Mouse (Mus musculus): Measurements from ENCODE around the gene Enpp1. TPM values are rescaled to one million over a fixed set of nuclear protein-coding genes. Genes with fewer than 3 reads are reported as not detected.

The Enpp1 gene
- total RNA-seq, 2 experiments from 2014 or later, result 3.2 to 4.0 TPM

DNA sequence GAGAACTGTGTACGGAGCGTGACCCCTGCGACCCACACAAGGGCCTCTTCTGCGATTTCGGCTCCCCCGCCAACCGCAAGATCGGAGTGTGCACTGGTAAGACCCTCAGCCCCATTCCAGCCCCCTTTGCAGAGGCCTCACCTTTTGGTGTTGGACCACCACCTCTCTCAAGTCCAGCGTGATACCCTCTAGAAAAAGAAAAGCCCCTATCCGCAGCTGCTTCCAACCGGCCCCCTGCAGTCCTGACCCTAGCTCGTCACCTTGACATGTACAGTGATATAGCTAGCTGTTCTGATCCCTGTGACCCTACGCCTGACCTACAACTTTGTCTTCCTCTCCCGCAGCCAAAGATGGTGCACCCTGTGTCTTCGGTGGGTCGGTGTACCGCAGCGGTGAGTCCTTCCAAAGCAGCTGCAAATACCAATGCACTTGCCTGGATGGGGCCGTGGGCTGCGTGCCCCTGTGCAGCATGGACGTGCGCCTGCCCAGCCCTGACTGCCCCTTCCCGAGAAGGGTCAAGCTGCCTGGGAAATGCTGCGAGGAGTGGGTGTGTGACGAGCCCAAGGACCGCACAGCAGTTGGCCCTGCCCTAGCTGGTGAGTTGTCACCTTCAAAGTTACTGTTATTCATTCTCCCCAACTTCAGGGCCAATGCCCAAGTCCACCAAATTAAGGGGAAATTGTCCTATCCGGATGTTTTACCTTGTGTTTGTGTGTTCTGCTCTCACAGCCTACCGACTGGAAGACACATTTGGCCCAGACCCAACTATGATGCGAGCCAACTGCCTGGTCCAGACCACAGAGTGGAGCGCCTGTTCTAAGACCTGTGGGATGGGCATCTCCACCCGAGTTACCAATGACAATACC lies 115.7 kb downstream of the Enpp1 start:
- DNase-seq, result peak in 1 of 2 experiments; percentile 5

DNA sequence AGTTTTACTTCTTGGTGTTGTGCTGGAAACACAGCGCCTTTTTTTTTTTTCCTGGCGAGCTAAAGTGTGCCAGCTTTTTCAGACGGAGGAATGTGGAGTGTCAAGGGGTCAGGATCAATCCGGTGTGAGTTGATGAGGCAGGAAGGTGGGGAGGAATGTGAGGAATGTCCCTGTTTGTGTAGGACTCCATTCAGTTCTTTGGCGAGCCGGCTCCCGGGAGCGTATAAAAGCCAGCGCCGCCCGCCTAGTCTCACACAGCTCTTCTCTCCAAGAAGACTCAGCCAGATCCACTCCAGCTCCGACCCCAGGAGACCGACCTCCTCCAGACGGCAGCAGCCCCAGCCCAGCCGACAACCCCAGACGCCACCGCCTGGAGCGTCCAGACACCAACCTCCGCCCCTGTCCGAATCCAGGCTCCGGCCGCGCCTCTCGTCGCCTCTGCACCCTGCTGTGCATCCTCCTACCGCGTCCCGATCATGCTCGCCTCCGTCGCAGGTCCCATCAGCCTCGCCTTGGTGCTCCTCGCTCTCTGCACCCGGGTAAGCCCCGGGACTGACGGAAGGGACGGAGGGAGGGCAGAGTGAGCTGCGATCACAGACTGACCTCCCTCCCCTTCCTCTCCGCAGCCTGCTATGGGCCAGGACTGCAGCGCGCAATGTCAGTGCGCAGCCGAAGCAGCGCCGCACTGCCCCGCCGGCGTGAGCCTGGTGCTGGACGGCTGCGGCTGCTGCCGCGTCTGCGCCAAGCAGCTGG lies 116.5 kb downstream of the Enpp1 start, which contains the start of gene Ccn2:
TSS of gene Ccn2 (plus strand) at position 193 of the 753 bp plus-strand sequence.
- peak; percentile 25 to 27 for DNase-seq

DNA sequence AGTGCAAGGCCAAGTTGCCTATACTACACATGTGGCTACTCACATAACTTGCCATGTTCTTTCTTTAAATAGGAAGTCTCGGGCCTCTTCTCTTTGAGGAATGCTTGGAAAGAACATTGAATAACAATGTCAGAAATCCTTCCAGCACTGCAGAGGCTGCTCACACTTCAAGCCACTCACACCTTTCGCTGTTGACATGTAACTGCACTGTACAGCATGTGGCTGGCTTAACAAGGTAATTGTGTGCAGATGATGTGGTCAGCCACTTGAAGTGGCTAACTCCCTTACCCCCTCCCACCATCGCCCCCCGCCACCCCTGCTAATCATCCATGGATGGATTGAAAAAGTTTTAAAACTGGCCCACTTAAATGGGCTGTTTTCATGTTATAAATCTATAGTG lies 118.4 kb downstream of the Enpp1 start:
- no peak for DNase-seq

DNA sequence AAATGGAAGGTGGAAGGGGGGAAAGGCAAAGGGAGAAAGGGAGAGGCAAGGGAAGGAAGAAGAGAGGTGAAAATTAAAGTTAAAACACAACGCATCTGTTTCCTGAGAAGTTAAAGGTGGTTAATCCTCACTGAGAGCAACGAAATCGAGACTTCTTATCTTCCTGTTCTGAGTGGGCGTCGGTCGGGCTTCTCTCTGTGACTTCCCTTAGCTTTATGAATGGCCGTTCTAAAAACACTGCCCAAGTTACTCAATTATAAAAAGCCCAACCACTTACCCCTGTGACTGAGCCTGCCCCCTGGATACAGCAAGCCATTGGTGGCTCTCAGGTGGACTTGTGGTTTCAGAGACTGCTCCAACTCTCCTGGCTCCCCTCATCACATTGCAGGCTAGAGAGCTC lies 119.0 kb downstream of the Enpp1 start:
- DNase-seq, result no peak

DNA sequence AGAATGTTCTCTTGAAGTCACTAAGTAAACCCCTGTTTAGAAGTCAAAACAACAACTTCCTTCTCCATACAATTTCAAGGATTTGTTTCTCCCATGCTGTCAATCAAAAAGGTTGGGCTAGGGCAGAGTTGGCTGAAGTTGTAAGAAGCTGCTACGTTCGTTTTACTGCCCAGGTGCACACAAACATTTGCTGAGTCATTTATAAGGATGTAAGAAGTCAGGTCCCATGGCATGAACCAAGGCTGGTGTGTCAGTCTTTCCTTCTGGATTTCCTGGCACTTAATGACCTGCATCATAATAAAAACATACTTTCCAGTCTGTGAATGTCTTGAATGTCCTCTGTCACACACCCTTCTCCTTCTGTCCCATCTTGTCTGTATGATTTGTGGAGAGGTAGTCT lies 119.6 kb downstream of the Enpp1 start:
- DNase-seq, result no peak

DNA sequence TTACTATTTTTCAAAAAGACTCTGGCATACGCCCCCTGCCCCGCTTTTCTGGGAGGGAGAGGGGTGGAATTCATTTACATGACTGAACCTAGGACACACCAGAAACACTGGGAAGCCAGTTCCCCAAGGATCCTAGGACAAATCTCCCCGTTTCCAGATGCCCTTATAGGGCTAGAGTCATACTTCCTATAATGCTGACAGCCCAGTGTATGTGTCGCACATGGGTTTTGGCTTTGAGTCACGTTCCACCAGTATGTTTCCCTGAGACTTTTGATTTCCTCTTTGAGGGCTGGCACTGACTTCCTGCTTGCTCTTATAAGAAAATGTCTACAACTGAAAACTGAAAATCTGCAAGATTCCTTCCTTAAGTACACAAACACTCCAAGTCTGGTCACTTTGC lies 120.2 kb downstream of the Enpp1 start:
- no peak for DNase-seq

DNA sequence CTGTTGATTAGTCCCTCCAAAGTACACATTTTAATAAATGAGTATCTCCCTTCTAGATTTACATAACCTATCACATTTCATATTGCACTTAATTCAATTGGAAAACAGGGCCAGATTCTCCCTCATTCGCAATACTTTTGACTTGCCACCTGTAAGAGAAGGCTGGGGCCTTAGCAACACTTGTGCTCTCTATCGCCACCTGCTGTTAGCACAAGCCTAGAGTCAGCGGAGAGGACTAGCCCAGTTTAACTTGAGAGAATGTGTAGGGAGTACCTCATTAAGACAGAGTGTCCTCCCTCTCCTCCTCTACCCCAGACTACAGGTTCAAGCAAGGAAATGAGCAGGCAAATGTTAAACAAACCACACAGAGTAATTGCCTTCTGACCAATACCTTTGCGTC lies 120.8 kb downstream of the Enpp1 start:
- DNase-seq, result peak; percentile 59 to 75

DNA sequence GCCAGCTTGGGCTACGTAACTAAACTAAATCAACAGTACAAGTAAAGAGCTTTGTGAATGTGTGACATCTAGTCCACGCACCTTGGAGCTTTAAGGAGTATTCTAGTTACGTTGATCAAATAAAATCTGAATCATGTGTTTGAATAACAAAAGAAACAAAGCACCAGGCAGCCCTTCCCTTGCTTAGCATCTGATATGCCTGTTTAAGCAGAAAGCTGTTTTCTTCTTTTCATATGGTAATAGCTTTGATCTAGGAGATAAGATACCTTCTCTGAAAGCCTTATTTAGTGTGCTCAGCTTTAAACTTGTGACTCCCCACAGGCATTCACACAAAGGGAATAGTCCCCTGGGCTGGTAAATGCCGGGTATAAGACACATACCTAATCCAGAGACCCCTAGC lies 121.4 kb downstream of the Enpp1 start:
- no peak for DNase-seq

DNA sequence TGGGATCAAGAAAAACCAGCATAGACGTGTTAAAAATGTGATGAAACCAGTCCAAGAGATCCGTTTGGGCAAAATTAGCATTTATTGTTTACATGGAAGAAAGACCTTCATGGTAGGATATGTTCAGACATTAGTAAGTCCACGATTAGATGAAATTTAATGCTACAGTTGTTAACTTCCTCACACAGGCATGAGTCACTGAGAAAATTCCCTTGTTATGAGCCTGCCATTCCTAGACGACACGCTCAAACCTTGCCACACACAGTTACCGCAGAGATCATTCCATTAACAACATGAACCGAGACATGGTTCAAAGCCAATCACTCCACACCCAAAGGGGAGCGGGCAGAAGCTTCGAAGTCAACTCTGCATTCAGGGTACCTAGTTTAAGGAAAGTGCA lies 122.7 kb downstream of the Enpp1 start:
- no peak for DNase-seq

DNA sequence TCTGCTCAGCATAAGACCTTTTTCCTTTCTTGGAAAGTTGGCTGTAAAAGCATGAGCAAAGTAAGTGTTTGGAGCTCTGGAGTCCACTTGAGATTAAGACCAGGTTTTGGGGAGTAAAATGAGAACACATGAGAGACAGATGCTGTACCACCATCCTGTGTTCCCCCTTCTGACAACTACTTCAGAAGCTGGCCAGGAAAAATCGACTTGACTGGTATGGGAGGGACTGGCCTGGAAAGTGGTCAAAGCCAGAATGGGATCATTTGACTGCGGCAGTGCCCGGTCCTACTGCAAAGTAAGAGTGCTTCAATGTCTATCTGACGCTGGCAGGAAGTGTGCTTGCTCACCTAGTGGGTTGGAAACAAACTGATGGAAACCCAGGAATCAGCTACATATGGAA lies 123.1 kb downstream of the Enpp1 start:
- no peak for DNase-seq

Other genes with a start within 250 kb of the Enpp1 start
- gene Ccn2, start 116.7 kb downstream of the Enpp1 start, total RNA-seq (2021), result 1 to 10 TPM; 6.3 to 8.3 TPM
- gene Enpp3, start 130.7 kb upstream of the Enpp1 start, total RNA-seq (2021), result under 1 TPM; 0.35 to 0.67 TPM
- gene Med23, start 157.8 kb upstream of the Enpp1 start, total RNA-seq (2021), result 10 to 100 TPM; 25.5 to 37.0 TPM
- gene Arg1, start 215.3 kb upstream of the Enpp1 start, total RNA-seq (2021), result not detected